Mouse (Mus musculus): ENCODE results near the gene Gm10644. TPM values are rescaled to one million over a fixed set of nuclear protein-coding genes. Genes with fewer than 3 reads are reported as not detected.

Gm10644 gene
- total and polyA plus RNA-seq, 3 experiments, result 0.16 to 0.83 (median 0.82) TPM

GRCm38 (mm10) chr8:83902961-83903666 is 51.9 kb downstream of the Gm10644 start:
- Histone ChIP-seq H3K27me3 (ENCODE audit: insufficient read depth, low read length) (peaks cover 36% of the 10 kb centered on the region), H3K36me3 (replicated peaks) (peaks cover 42% of the 10 kb centered on the region), H3K4me3 (ENCODE audit: low read depth, low read length) (no peak overlapping the region), H3K4me1 (ENCODE audit: insufficient read depth, low read depth, low read length) (peaks cover 44% of the 10 kb centered on the region), H3K9me3 (replicated peaks) (no peaks in the 10 kb centered on the region)
- no peak for TF ChIP-seq GATA1 (IDR thresholded peaks at IDR 0.05; ENCODE audit: borderline replicate concordance, low read length)
- no peak for TF ChIP-seq POLR2AphosphoS5 (IDR thresholded peaks at IDR 0.05; ENCODE audit: insufficient replicate concordance, low read depth, low read length)
- TF ChIP-seq GATA2 (IDR thresholded peaks at IDR 0.05; ENCODE audit: borderline replicate concordance, low read depth, low read length), result no peak
- no peak for TF ChIP-seq TAL1 (conservative IDR thresholded peaks at IDR 0.05; ENCODE audit: low read depth, low read length)
- no peak for TF ChIP-seq CTCF (IDR thresholded peaks at IDR 0.05; ENCODE audit: low read depth, low read length)
- ATAC-seq (ENCODE audit: extremely low read depth, insufficient number of reproducible peaks, low FRiP score, poor library complexity, severe bottlenecking) (no peak), DNase-seq (ENCODE audit: low spot score) (peak; percentile 45)

- no peak for TF ChIP-seq GATA2 (IDR thresholded peaks at IDR 0.05; ENCODE audit: borderline replicate concordance, low read depth, low read length)
- no peak for TF ChIP-seq POLR2AphosphoS5 (IDR thresholded peaks at IDR 0.05; ENCODE audit: insufficient replicate concordance, low read depth, low read length)
- TF ChIP-seq CTCF (IDR thresholded peaks at IDR 0.05; ENCODE audit: low read depth, low read length), result no peak
- no peak for TF ChIP-seq GATA1 (IDR thresholded peaks at IDR 0.05; ENCODE audit: borderline replicate concordance, low read length)
- TF ChIP-seq TAL1 (conservative IDR thresholded peaks at IDR 0.05; ENCODE audit: low read depth, low read length), result no peak
- DNase-seq (ENCODE audit: low spot score), result no peak
- Histone ChIP-seq H3K4me3 (ENCODE audit: low read depth, low read length) (no peak overlapping the region), H3K27me3 (ENCODE audit: insufficient read depth, low read length) (peaks cover 46% of the 10 kb centered on the region), H3K36me3 (replicated peaks) (peaks cover 30% of the 10 kb centered on the region), H3K9me3 (replicated peaks) (no peaks in the 10 kb centered on the region), H3K4me1 (ENCODE audit: insufficient read depth, low read depth, low read length) (peaks cover 54% of the 10 kb centered on the region)
- ATAC-seq (ENCODE audit: extremely low read depth, insufficient number of reproducible peaks, low FRiP score, poor library complexity, severe bottlenecking), result no peak
Measured at GRCm38 (mm10) chr8:83901566-83902485, 53.2 kb downstream of the Gm10644 start.

GRCm38 (mm10) chr8:83900957-83901270 is 54.1 kb downstream of the Gm10644 start:
- H3K36me3 ChIP-seq (replicated peaks), result peaks cover 22% of the 10 kb centered on the region
- H3K4me3 ChIP-seq (ENCODE audit: low read depth, low read length), result peak overlapping the region; percentile 79
- ATAC-seq (ENCODE audit: extremely low read depth, insufficient number of reproducible peaks, low FRiP score, poor library complexity, severe bottlenecking) (no peak), DNase-seq (ENCODE audit: low spot score) (peak; percentile 30)
- TF ChIP-seq GATA1 (IDR thresholded peaks at IDR 0.05; ENCODE audit: borderline replicate concordance, low read length), result no peak
- TF ChIP-seq TAL1 (conservative IDR thresholded peaks at IDR 0.05; ENCODE audit: low read depth, low read length), result no peak
- TF ChIP-seq GATA2 (IDR thresholded peaks at IDR 0.05; ENCODE audit: borderline replicate concordance, low read depth, low read length), result no peak
- no peak for TF ChIP-seq POLR2AphosphoS5 (IDR thresholded peaks at IDR 0.05; ENCODE audit: insufficient replicate concordance, low read depth, low read length)
- TF ChIP-seq CTCF (IDR thresholded peaks at IDR 0.05; ENCODE audit: low read depth, low read length), result no peak
- H3K27me3 ChIP-seq (ENCODE audit: insufficient read depth, low read length), result peaks cover 50% of the 10 kb centered on the region
- H3K4me1 ChIP-seq (ENCODE audit: insufficient read depth, low read depth, low read length), result peaks cover 60% of the 10 kb centered on the region
- no peaks in the 10 kb centered on the region for H3K9me3 ChIP-seq (replicated peaks)

GRCm38 (mm10) chr8:83900266-83900956 is 54.6 kb downstream of the Gm10644 start:
- Histone ChIP-seq H3K9me3 (replicated peaks) (no peaks in the 10 kb centered on the region), H3K4me3 (ENCODE audit: low read depth, low read length) (peak overlapping the region; percentile 79), H3K27me3 (ENCODE audit: insufficient read depth, low read length) (peaks cover 50% of the 10 kb centered on the region), H3K36me3 (replicated peaks) (peaks cover 17% of the 10 kb centered on the region), H3K4me1 (ENCODE audit: insufficient read depth, low read depth, low read length) (peaks cover 63% of the 10 kb centered on the region)
- TF ChIP-seq GATA2 (IDR thresholded peaks at IDR 0.05; ENCODE audit: borderline replicate concordance, low read depth, low read length) (no peak), CTCF (IDR thresholded peaks at IDR 0.05; ENCODE audit: low read depth, low read length) (no peak), POLR2AphosphoS5 (IDR thresholded peaks at IDR 0.05; ENCODE audit: insufficient replicate concordance, low read depth, low read length) (no peak), GATA1 (IDR thresholded peaks at IDR 0.05; ENCODE audit: borderline replicate concordance, low read length) (no peak), TAL1 (conservative IDR thresholded peaks at IDR 0.05; ENCODE audit: low read depth, low read length) (no peak)
- ATAC-seq (ENCODE audit: extremely low read depth, insufficient number of reproducible peaks, low FRiP score, poor library complexity, severe bottlenecking) (no peak), DNase-seq (ENCODE audit: low spot score) (peak; percentile 70)

GRCm38 (mm10) chr8:83899363-83900252 is 55.4 kb downstream of the Gm10644 start, which contains the start of gene Adgrl1:
Adgrl1 (plus strand) TSS chr8:83900105.
- peaks cover 53% of the 10 kb centered on the region for H3K27me3 ChIP-seq (ENCODE audit: insufficient read depth, low read length)
- DNase-seq (ENCODE audit: low spot score) (peak; percentile 90), ATAC-seq (ENCODE audit: extremely low read depth, insufficient number of reproducible peaks, low FRiP score, poor library complexity, severe bottlenecking) (peak; percentile 47)
- peaks cover 9% of the 10 kb centered on the region for H3K36me3 ChIP-seq (replicated peaks)
- TF ChIP-seq GATA2 (IDR thresholded peaks at IDR 0.05; ENCODE audit: borderline replicate concordance, low read depth, low read length), result no peak
- TF ChIP-seq TAL1 (conservative IDR thresholded peaks at IDR 0.05; ENCODE audit: low read depth, low read length), result no peak
- no peak for TF ChIP-seq POLR2AphosphoS5 (IDR thresholded peaks at IDR 0.05; ENCODE audit: insufficient replicate concordance, low read depth, low read length)
- no peak for TF ChIP-seq GATA1 (IDR thresholded peaks at IDR 0.05; ENCODE audit: borderline replicate concordance, low read length)
- TF ChIP-seq CTCF (IDR thresholded peaks at IDR 0.05; ENCODE audit: low read depth, low read length), result no peak
- H3K4me1 ChIP-seq (ENCODE audit: insufficient read depth, low read depth, low read length), result peaks cover 60% of the 10 kb centered on the region
- peak within 1 kb of the TSS; percentile 79 for H3K4me3 ChIP-seq (ENCODE audit: low read depth, low read length)
- H3K9me3 ChIP-seq (replicated peaks), result no peaks in the 10 kb centered on the region
